Mouse (Mus musculus) limb, embryonic 15.5 days (tissue): Measurements from ENCODE around the gene Erbb2. TPM values are rescaled to one million over a fixed set of nuclear protein-coding genes. Genes with fewer than 3 reads are reported as not detected.

Source experiments
- ATAC-seq: fragments of 200-750 bp; cut with Nextera tagmentation; 2 replicates; pipeline ENCODE4 v1.8.0; 2017; ENCODE audit warnings: low read depth, moderate TSS enrichment; ENCODE audit not compliant: insufficient number of reproducible peaks, low FRiP score, low TSS enrichment
- H3K27ac ChIP-seq: fragments of 300-500 bp; sonication (generic); 2 replicates; pipeline ENCODE4 v1.5.1; 2015; ENCODE audit warnings: moderate library complexity, mild to moderate bottlenecking, inconsistent platforms
- H3K27me3 ChIP-seq: fragments of 300-500 bp; sonication (generic); 2 replicates; pipeline ENCODE4 v1.6.1; 2015; ENCODE audit warnings: inconsistent platforms
- H3K36me3 ChIP-seq: fragments of 300-500 bp; sonication (generic); 2 replicates; pipeline ENCODE4 v1.6.1; 2015; ENCODE audit warnings: inconsistent platforms
- H3K4me1 ChIP-seq: fragments of 300-500 bp; sonication (generic); 2 replicates; pipeline ENCODE4 v1.6.1; 2015; ENCODE audit warnings: inconsistent platforms
- H3K4me2 ChIP-seq: fragments of 300-500 bp; sonication (generic); 2 replicates; pipeline ENCODE4 v1.6.1; 2015; ENCODE audit warnings: mild to moderate bottlenecking, inconsistent platforms
- H3K4me3 ChIP-seq: fragments of 300-500 bp; sonication (generic); 2 replicates; pipeline ENCODE4 v1.5.1; 2015; ENCODE audit warnings: mild to moderate bottlenecking, inconsistent platforms
- H3K9ac ChIP-seq: fragments of 300-500 bp; sonication (generic); 2 replicates; pipeline ENCODE4 v1.6.1; 2015; ENCODE audit warnings: inconsistent platforms
- H3K9me3 ChIP-seq: fragments of 300-500 bp; sonication (generic); 2 replicates; pipeline ENCODE4 v1.6.1; 2016; ENCODE audit warnings: inconsistent platforms
- WGBS: fragments of 180-500 bp; shearing (Covaris S2); methylation state at CpG from one replicate; pipeline ENCODE4 v1.1.7; 2015; 5-methylcytosine and 5-hydroxymethylcytosine counted together
- polyA plus RNA-seq: library from polyadenylated mRNA; unstranded; fragments of >200 nt; fragmentation: Nextera tagmentation; extraction: Ambion mirVana; gene quantifications from 2 replicates; pipeline ENCODE4 v1.2.1, GENCODE M21; 2015

The Erbb2 gene
- polyA plus RNA-seq, 1 experiment from 2014 or later, result 70.7 TPM

DNA sequence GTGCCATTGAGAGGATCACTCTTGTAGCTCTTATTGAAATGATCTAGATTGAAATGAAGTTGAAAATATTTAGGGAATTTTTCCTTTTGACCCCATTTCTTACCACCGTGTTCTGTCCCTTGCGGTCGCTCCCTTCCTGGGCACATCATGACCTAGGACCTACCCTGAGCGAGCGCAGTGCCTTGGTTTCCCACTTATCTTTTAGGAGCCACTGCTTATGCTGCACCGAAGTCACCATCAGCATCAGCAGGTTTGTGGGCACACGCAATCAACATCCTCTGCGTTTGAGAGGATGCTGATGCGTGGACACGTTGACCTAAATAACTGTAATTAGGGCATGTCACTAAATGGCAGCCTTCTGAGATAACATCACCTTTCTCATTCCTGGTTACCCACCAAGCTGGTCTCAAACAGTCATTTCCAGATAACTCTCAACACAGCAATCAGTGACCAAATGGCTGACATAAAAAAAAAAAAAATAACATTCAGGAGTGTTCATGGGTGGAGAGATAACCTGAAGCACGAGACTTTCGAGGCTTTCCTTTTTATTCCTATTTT is 67.7 kb downstream of the Erbb2 start:
- Histone ChIP-seq H3K9me3 (no peaks in the 10 kb centered on the region), H3K4me2 (no peak overlapping the region), H3K27ac (0 out of 2 replicates have a peak overlapping the region, but pooled peaks have one; percentile 14), H3K9ac (no peak overlapping the region), H3K4me1 (no peaks in the 10 kb centered on the region), H3K4me3 (no peak overlapping the region), H3K36me3 (no peaks in the 10 kb centered on the region), H3K27me3 (no peaks in the 10 kb centered on the region)
- WGBS, result 80% methylated on average over 12 of the region's 12 CpGs
- no peak for ATAC-seq

GRCm38 (mm10) chr11:98481231-98481630 is 69.0 kb downstream of the Erbb2 start:
- Histone ChIP-seq H3K4me1 (no peaks in the 10 kb centered on the region), H3K27ac (no peak overlapping the region), H3K9me3 (no peaks in the 10 kb centered on the region), H3K4me2 (no peak overlapping the region), H3K27me3 (no peaks in the 10 kb centered on the region), H3K36me3 (no peaks in the 10 kb centered on the region), H3K9ac (no peak overlapping the region), H3K4me3 (no peak overlapping the region)
- no peak for ATAC-seq
- 46% methylated on average over 6 of the region's 6 CpGs for WGBS

GRCm38 (mm10) chr11:98482067-98482466 is 69.8 kb downstream of the Erbb2 start:
- H3K27me3 ChIP-seq, result no peaks in the 10 kb centered on the region
- H3K27ac ChIP-seq, result no peak overlapping the region
- no peak overlapping the region for H3K4me3 ChIP-seq
- ATAC-seq, result no peak
- H3K9ac ChIP-seq, result no peak overlapping the region
- 76% methylated on average over 10 of the region's 10 CpGs for WGBS
- no peaks in the 10 kb centered on the region for H3K4me1 ChIP-seq
- no peaks in the 10 kb centered on the region for H3K36me3 ChIP-seq
- no peaks in the 10 kb centered on the region for H3K9me3 ChIP-seq
- no peak overlapping the region for H3K4me2 ChIP-seq

DNA sequence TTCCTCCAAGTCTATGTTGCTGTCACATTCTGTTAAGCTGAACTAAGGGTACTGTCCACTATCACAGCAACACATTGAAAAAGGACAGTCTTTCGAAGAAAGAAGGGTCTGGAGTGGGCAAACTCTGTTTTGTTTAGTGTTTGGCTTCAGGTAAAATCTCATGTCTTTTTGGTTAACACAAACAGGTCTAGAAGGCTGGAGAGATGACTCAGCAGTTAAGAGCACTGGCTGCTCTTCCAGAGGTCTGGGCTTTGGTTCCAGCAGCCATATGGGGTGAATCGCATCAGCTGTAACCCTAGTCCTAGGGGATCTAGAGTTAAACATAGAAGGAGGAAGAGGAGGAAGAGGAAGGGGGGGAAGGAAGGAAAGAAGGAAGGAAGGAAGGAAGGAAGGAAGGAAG is 73.5 kb downstream of the Erbb2 start:
- H3K36me3 ChIP-seq, result no peaks in the 10 kb centered on the region
- 82% methylated on average over 2 of the region's 2 CpGs for WGBS
- no peak overlapping the region for H3K4me2 ChIP-seq
- H3K27ac ChIP-seq, result no peak overlapping the region
- no peak overlapping the region for H3K9ac ChIP-seq
- no peaks in the 10 kb centered on the region for H3K9me3 ChIP-seq
- H3K4me1 ChIP-seq, result no peaks in the 10 kb centered on the region
- ATAC-seq, result no peak
- no peaks in the 10 kb centered on the region for H3K27me3 ChIP-seq
- H3K4me3 ChIP-seq, result no peak overlapping the region

Other genes starting within 250 kb of the Erbb2 start
- gene Med1, start 219.2 kb upstream of the Erbb2 start, polyA plus RNA-seq, result 54.4 and 58.2 TPM in 2 replicates
- gene Cdk12, start 209.4 kb upstream of the Erbb2 start, polyA plus RNA-seq, result 8.7 and 8.9 TPM in 2 replicates
- not detected in 2 replicates for gene Neurod2, start 82.8 kb upstream of the Erbb2 start, polyA plus RNA-seq
- 3.7 and 4.3 TPM in 2 replicates for gene Ppp1r1b, start 64.1 kb upstream of the Erbb2 start, polyA plus RNA-seq
- 36.6 and 40.1 TPM in 2 replicates for gene Stard3, start 54.1 kb upstream of the Erbb2 start, polyA plus RNA-seq
- gene Tcap, start 28.7 kb upstream of the Erbb2 start, polyA plus RNA-seq, result 18.1 and 45.8 TPM in 2 replicates
- 1.6 TPM in 2 replicates for gene Pnmt, start 26.0 kb upstream of the Erbb2 start, polyA plus RNA-seq
- 12.6 and 13.0 TPM in 2 replicates for gene Pgap3, start 12.0 kb upstream of the Erbb2 start, polyA plus RNA-seq
- 100 and 109 TPM in 2 replicates for gene Mien1, start 26.5 kb downstream of the Erbb2 start, polyA plus RNA-seq
- gene Grb7, start 33.9 kb downstream of the Erbb2 start, polyA plus RNA-seq, result 10.5 and 11.1 TPM in 2 replicates
- 0.36 and 0.74 TPM in 2 replicates for gene Ikzf3, start 133.6 kb downstream of the Erbb2 start, polyA plus RNA-seq
- gene Zpbp2, start 138.6 kb downstream of the Erbb2 start, polyA plus RNA-seq, result 0.12 and 0.17 TPM in 2 replicates
- 86.7 and 87.1 TPM in 2 replicates for gene Ormdl3, start 174.9 kb downstream of the Erbb2 start, polyA plus RNA-seq
- not detected in 2 replicates for gene Lrrc3c, start 185.8 kb downstream of the Erbb2 start, polyA plus RNA-seq
- gene Gm12355, start 213.2 kb downstream of the Erbb2 start, polyA plus RNA-seq, result 0.64 and 1.1 TPM in 2 replicates
- gene Gsdma3, start 213.9 kb downstream of the Erbb2 start, polyA plus RNA-seq, result not detected in 2 replicates
- not detected in 2 replicates for gene Gsdma2, start 234.3 kb downstream of the Erbb2 start, polyA plus RNA-seq